Mouse (Mus musculus): Measurements from ENCODE around the gene Glt1d1. TPM values are rescaled to one million over a fixed set of nuclear protein-coding genes. Genes with fewer than 3 reads are reported as not detected.

Gene Glt1d1
- 37.7 and 37.9 TPM in 2 replicates for polyA plus RNA-seq (2012; rRNA removed)

GRCm38 (mm10) chr5:127632167-127633145 lies at the start of gene Glt1d1, which contains the start of gene Slc15a4:
Glt1d1 (plus strand) TSS chr5:127632262.
Slc15a4 (minus strand) TSS chr5:127632897.
- no peak for TF ChIP-seq POLR2A (IDR thresholded peaks at IDR 0.05; ENCODE audit: control insufficient read depth, low read depth, low read length)
- H3K27ac ChIP-seq (ENCODE audit: control insufficient read depth, insufficient read depth, low read depth, low read length) = peak within 1 kb of the TSS; percentile 69; the same call in 1 of the 2 replicates
- H3K4me3 ChIP-seq (ENCODE audit: control insufficient read depth, low read depth, low read length) = peak within 1 kb of the TSS; percentile 91
- no peaks in the 10 kb centered on the region for H3K36me3 ChIP-seq (ENCODE audit: control insufficient read depth, insufficient read depth, low read length)
- peaks cover 9% of the 10 kb centered on the region for H3K4me1 ChIP-seq (ENCODE audit: control insufficient read depth, insufficient read depth, low read length)
- no peaks in the 10 kb centered on the region for H3K27me3 ChIP-seq (ENCODE audit: control insufficient read depth, insufficient read depth, low read length)

GRCm38 (mm10) chr5:127583658-127584057 lies 48.4 kb upstream of the Glt1d1 start:
- no peak overlapping the region for H3K27ac ChIP-seq (ENCODE audit: control insufficient read depth, insufficient read depth, low read depth, low read length)

GRCm38 (mm10) chr5:127587854-127588253 lies 44.2 kb upstream of the Glt1d1 start:
- Histone ChIP-seq H3K4me3 (ENCODE audit: control insufficient read depth, low read depth, low read length) (no peak overlapping the region), H3K27ac (ENCODE audit: control insufficient read depth, insufficient read depth, low read depth, low read length) (no peak overlapping the region), H3K4me1 (ENCODE audit: control insufficient read depth, insufficient read depth, low read length) (no peaks in the 10 kb centered on the region), H3K36me3 (ENCODE audit: control insufficient read depth, insufficient read depth, low read length) (no peaks in the 10 kb centered on the region), H3K27me3 (ENCODE audit: control insufficient read depth, insufficient read depth, low read length) (no peaks in the 10 kb centered on the region)
- TF ChIP-seq POLR2A (IDR thresholded peaks at IDR 0.05; ENCODE audit: control insufficient read depth, low read depth, low read length) (no peak), CTCF (IDR thresholded peaks at IDR 0.05; ENCODE audit: control insufficient read depth, insufficient read depth, insufficient replicate concordance, low read depth, low read length) (no peak)

More at GRCm38 (mm10) chr5:127583658-127584057, 48.4 kb upstream of the Glt1d1 start:
- Histone ChIP-seq H3K4me3 (ENCODE audit: control insufficient read depth, low read depth, low read length) (no peak overlapping the region), H3K27me3 (ENCODE audit: control insufficient read depth, insufficient read depth, low read length) (no peaks in the 10 kb centered on the region), H3K36me3 (ENCODE audit: control insufficient read depth, insufficient read depth, low read length) (no peaks in the 10 kb centered on the region), H3K4me1 (ENCODE audit: control insufficient read depth, insufficient read depth, low read length) (no peaks in the 10 kb centered on the region)
- TF ChIP-seq POLR2A (IDR thresholded peaks at IDR 0.05; ENCODE audit: control insufficient read depth, low read depth, low read length) (no peak), CTCF (IDR thresholded peaks at IDR 0.05; ENCODE audit: control insufficient read depth, insufficient read depth, insufficient replicate concordance, low read depth, low read length) (no peak)

- TF ChIP-seq POLR2A (IDR thresholded peaks at IDR 0.05; ENCODE audit: control insufficient read depth, low read depth, low read length) (no peak), CTCF (IDR thresholded peaks at IDR 0.05; ENCODE audit: control insufficient read depth, insufficient read depth, insufficient replicate concordance, low read depth, low read length) (no peak)
- no peaks in the 10 kb centered on the region for H3K4me1 ChIP-seq (ENCODE audit: control insufficient read depth, insufficient read depth, low read length)
- H3K4me3 ChIP-seq (ENCODE audit: control insufficient read depth, low read depth, low read length) = no peak overlapping the region
- H3K36me3 ChIP-seq (ENCODE audit: control insufficient read depth, insufficient read depth, low read length) = peaks cover 8% of the 10 kb centered on the region
- H3K27me3 ChIP-seq (ENCODE audit: control insufficient read depth, insufficient read depth, low read length) = no peaks in the 10 kb centered on the region
- no peak overlapping the region for H3K27ac ChIP-seq (ENCODE audit: control insufficient read depth, insufficient read depth, low read depth, low read length)
Observed at GRCm38 (mm10) chr5:127592406-127592805, 39.7 kb upstream of the Glt1d1 start.

- no peaks in the 10 kb centered on the region for H3K4me1 ChIP-seq (ENCODE audit: control insufficient read depth, insufficient read depth, low read length)
- no peak overlapping the region for H3K27ac ChIP-seq (ENCODE audit: control insufficient read depth, insufficient read depth, low read depth, low read length)
- peaks cover 8% of the 10 kb centered on the region for H3K36me3 ChIP-seq (ENCODE audit: control insufficient read depth, insufficient read depth, low read length)
- TF ChIP-seq CTCF (IDR thresholded peaks at IDR 0.05; ENCODE audit: control insufficient read depth, insufficient read depth, insufficient replicate concordance, low read depth, low read length) (no peak), POLR2A (IDR thresholded peaks at IDR 0.05; ENCODE audit: control insufficient read depth, low read depth, low read length) (no peak)
- no peak overlapping the region for H3K4me3 ChIP-seq (ENCODE audit: control insufficient read depth, low read depth, low read length)
- H3K27me3 ChIP-seq (ENCODE audit: control insufficient read depth, insufficient read depth, low read length) = no peaks in the 10 kb centered on the region
Observed at GRCm38 (mm10) chr5:127592854-127593253, 39.2 kb upstream of the Glt1d1 start.

GRCm38 (mm10) chr5:127595676-127596075 lies 36.4 kb upstream of the Glt1d1 start:
- Histone ChIP-seq H3K4me1 (ENCODE audit: control insufficient read depth, insufficient read depth, low read length) (no peaks in the 10 kb centered on the region), H3K27me3 (ENCODE audit: control insufficient read depth, insufficient read depth, low read length) (no peaks in the 10 kb centered on the region), H3K4me3 (ENCODE audit: control insufficient read depth, low read depth, low read length) (peak overlapping the region; percentile 71), H3K36me3 (ENCODE audit: control insufficient read depth, insufficient read depth, low read length) (peaks cover 10% of the 10 kb centered on the region), H3K27ac (ENCODE audit: control insufficient read depth, insufficient read depth, low read depth, low read length) (no peak overlapping the region)
- no peak for TF ChIP-seq CTCF (IDR thresholded peaks at IDR 0.05; ENCODE audit: control insufficient read depth, insufficient read depth, insufficient replicate concordance, low read depth, low read length)
- TF ChIP-seq POLR2A (IDR thresholded peaks at IDR 0.05; ENCODE audit: control insufficient read depth, low read depth, low read length) = no peak

- Histone ChIP-seq H3K27me3 (ENCODE audit: control insufficient read depth, insufficient read depth, low read length) (no peaks in the 10 kb centered on the region), H3K36me3 (ENCODE audit: control insufficient read depth, insufficient read depth, low read length) (peaks cover 12% of the 10 kb centered on the region)
- TF ChIP-seq CTCF (IDR thresholded peaks at IDR 0.05; ENCODE audit: control insufficient read depth, insufficient read depth, insufficient replicate concordance, low read depth, low read length) = no peak
- TF ChIP-seq POLR2A (IDR thresholded peaks at IDR 0.05; ENCODE audit: control insufficient read depth, low read depth, low read length) = no peak
Observed at GRCm38 (mm10) chr5:127596862-127597261, 35.2 kb upstream of the Glt1d1 start.

More at GRCm38 (mm10) chr5:127596862-127597261, 35.2 kb upstream of the Glt1d1 start:
- no peaks in the 10 kb centered on the region for H3K4me1 ChIP-seq (ENCODE audit: control insufficient read depth, insufficient read depth, low read length)
- peak overlapping the region; percentile 71 for H3K4me3 ChIP-seq (ENCODE audit: control insufficient read depth, low read depth, low read length)
- H3K27ac ChIP-seq (ENCODE audit: control insufficient read depth, insufficient read depth, low read depth, low read length) = no peak overlapping the region
